Mouse (Mus musculus) limb, embryonic 15.5 days (tissue): ENCODE data around the gene Cbfa2t3. TPM values are rescaled to one million over a fixed set of nuclear protein-coding genes. Genes with fewer than 3 reads are reported as not detected.

ENCODE experiments used
- ATAC-seq: fragments of 200-750 bp; cut with Nextera tagmentation; 2 replicates; pipeline ENCODE4 v1.8.0; 2017; ENCODE audit warnings: low read depth, moderate TSS enrichment; ENCODE audit not compliant: insufficient number of reproducible peaks, low FRiP score, low TSS enrichment
- H3K27ac ChIP-seq: fragments of 300-500 bp; sonication (generic); 2 replicates; pipeline ENCODE4 v1.5.1; 2015; ENCODE audit warnings: moderate library complexity, mild to moderate bottlenecking, inconsistent platforms
- H3K27me3 ChIP-seq: fragments of 300-500 bp; sonication (generic); 2 replicates; pipeline ENCODE4 v1.6.1; 2015; ENCODE audit warnings: inconsistent platforms
- H3K36me3 ChIP-seq: fragments of 300-500 bp; sonication (generic); 2 replicates; pipeline ENCODE4 v1.6.1; 2015; ENCODE audit warnings: inconsistent platforms
- H3K4me1 ChIP-seq: fragments of 300-500 bp; sonication (generic); 2 replicates; pipeline ENCODE4 v1.6.1; 2015; ENCODE audit warnings: inconsistent platforms
- H3K4me2 ChIP-seq: fragments of 300-500 bp; sonication (generic); 2 replicates; pipeline ENCODE4 v1.6.1; 2015; ENCODE audit warnings: mild to moderate bottlenecking, inconsistent platforms
- H3K4me3 ChIP-seq: fragments of 300-500 bp; sonication (generic); 2 replicates; pipeline ENCODE4 v1.5.1; 2015; ENCODE audit warnings: mild to moderate bottlenecking, inconsistent platforms
- H3K9ac ChIP-seq: fragments of 300-500 bp; sonication (generic); 2 replicates; pipeline ENCODE4 v1.6.1; 2015; ENCODE audit warnings: inconsistent platforms
- H3K9me3 ChIP-seq: fragments of 300-500 bp; sonication (generic); 2 replicates; pipeline ENCODE4 v1.6.1; 2016; ENCODE audit warnings: inconsistent platforms
- WGBS: fragments of 180-500 bp; shearing (Covaris S2); methylation state at CpG from one replicate; pipeline ENCODE4 v1.1.7; 2015; 5-methylcytosine and 5-hydroxymethylcytosine counted together
- polyA plus RNA-seq: library from polyadenylated mRNA; unstranded; fragments of >200 nt; fragmentation: Nextera tagmentation; extraction: Ambion mirVana; gene quantifications from 2 replicates; pipeline ENCODE4 v1.2.1, GENCODE M21; 2015

Cbfa2t3 gene
- polyA plus RNA-seq, 1 experiment from 2014 or later, result 4.6 TPM

- Histone ChIP-seq H3K27me3 (no peaks in the 10 kb centered on the region), H3K9ac (no peak overlapping the region), H3K4me2 (peak overlapping the region; percentile 96; the same call in 1 of the 2 replicates), H3K27ac (no peak overlapping the region), H3K36me3 (peaks cover 19% of the 10 kb centered on the region), H3K9me3 (no peaks in the 10 kb centered on the region), H3K4me1 (peaks cover 20% of the 10 kb centered on the region), H3K4me3 (peak overlapping the region; percentile 72)
- ATAC-seq, result no peak
- 58% methylated on average over 4 of the region's 4 CpGs for WGBS
Observed at GRCm38 (mm10) chr8:122610209-122610608, 88.7 kb downstream of the Cbfa2t3 start.

DNA sequence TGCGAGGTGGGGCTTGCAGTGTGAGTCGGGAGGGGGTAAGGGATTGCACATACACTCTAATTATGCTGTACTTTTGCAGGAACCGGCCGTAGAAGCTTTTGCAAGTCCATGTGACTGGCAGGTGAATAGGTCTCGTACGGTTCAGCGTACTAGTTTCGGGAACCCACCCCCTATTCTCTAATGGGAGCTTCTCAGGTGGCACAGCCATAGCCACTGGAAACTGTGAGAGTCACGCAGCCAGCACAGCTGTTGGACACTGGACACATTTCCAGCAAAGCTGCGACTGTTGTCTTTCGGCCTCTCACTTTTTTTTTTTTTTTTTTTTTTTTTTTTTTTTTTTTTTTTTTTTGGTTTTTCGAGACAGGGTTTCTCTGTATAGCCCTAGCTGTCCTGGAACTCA, 92.1 kb downstream of the Cbfa2t3 start:
- H3K4me2 ChIP-seq, result no peak overlapping the region
- H3K27me3 ChIP-seq, result no peaks in the 10 kb centered on the region
- no peak overlapping the region for H3K9ac ChIP-seq
- WGBS, result 75% methylated on average over 11 of the region's 12 CpGs
- no peak overlapping the region for H3K4me3 ChIP-seq
- ATAC-seq, result no peak
- H3K4me1 ChIP-seq, result peaks cover 7% of the 10 kb centered on the region
- H3K36me3 ChIP-seq, result no peaks in the 10 kb centered on the region
- H3K9me3 ChIP-seq, result no peaks in the 10 kb centered on the region
- no peak overlapping the region for H3K27ac ChIP-seq

DNA sequence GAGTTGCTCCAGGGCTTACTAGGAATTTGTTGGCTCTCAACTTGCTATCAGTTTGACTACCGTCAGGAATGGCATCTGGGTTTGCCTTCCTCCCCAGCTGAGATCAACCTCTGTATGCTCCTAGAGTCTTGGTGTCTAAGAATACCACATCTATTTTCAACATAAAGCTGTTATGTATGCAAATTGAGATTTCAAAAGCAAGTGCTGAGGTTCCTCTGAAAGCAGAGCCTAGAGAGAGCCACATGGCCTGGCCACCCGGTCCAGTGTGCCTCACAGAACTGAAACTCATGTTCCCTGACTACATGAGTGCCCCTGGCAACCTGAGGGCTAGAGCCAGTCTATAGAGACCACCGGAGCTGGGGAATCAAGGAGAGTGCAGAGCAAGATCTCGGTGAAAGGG, 93.5 kb downstream of the Cbfa2t3 start:
- Histone ChIP-seq H3K27me3 (no peaks in the 10 kb centered on the region), H3K4me1 (peaks cover 1% of the 10 kb centered on the region; the same call in 1 of the 2 replicates), H3K36me3 (0 out of 2 replicates have a peak, but pooled peaks cover 4% of the 10 kb centered on the region), H3K9me3 (no peaks in the 10 kb centered on the region), H3K4me2 (no peak overlapping the region), H3K4me3 (no peak overlapping the region), H3K27ac (no peak overlapping the region), H3K9ac (no peak overlapping the region)
- ATAC-seq, result no peak
- WGBS, result 70% methylated on average over 4 of the region's 4 CpGs

DNA sequence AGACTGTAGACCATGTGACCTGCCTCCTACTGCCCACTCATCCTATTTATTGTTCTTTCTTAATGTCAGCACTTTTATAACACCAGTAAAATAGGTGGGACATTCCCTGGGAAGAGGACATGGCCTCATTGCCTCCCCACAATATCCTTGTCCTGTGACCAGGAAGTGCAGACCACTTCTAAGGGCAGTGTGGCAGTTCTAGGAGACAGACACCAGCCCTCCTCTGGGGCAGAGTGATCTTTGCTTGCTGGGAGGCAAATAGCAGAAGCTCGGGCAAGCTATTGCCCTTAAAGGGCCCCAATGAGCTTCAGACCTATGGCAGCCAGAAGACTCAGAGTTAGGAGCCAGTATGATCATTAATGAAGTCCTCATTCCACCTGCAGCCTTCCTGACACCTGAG, 94.3 kb downstream of the Cbfa2t3 start:
- Histone ChIP-seq H3K9ac (no peak overlapping the region), H3K9me3 (no peaks in the 10 kb centered on the region), H3K27ac (no peak overlapping the region), H3K4me2 (no peak overlapping the region), H3K4me1 (no peaks in the 10 kb centered on the region), H3K36me3 (0 out of 2 replicates have a peak, but pooled peaks cover 4% of the 10 kb centered on the region), H3K27me3 (no peaks in the 10 kb centered on the region), H3K4me3 (no peak overlapping the region)
- WGBS, result 40% methylated on average over 1 of the region's 1 CpGs
- ATAC-seq, result no peak

GRCm38 (mm10) chr8:122600666-122601065, 98.2 kb downstream of the Cbfa2t3 start:
- H3K4me2 ChIP-seq, result no peak overlapping the region
- H3K27me3 ChIP-seq, result no peaks in the 10 kb centered on the region
- H3K4me1 ChIP-seq, result no peaks in the 10 kb centered on the region
- H3K27ac ChIP-seq, result no peak overlapping the region
- ATAC-seq, result no peak
- 89% methylated on average over 9 of the region's 9 CpGs for WGBS
- no peak overlapping the region for H3K4me3 ChIP-seq
- H3K9me3 ChIP-seq, result no peaks in the 10 kb centered on the region
- H3K36me3 ChIP-seq, result peaks cover 13% of the 10 kb centered on the region
- H3K9ac ChIP-seq, result no peak overlapping the region

DNA sequence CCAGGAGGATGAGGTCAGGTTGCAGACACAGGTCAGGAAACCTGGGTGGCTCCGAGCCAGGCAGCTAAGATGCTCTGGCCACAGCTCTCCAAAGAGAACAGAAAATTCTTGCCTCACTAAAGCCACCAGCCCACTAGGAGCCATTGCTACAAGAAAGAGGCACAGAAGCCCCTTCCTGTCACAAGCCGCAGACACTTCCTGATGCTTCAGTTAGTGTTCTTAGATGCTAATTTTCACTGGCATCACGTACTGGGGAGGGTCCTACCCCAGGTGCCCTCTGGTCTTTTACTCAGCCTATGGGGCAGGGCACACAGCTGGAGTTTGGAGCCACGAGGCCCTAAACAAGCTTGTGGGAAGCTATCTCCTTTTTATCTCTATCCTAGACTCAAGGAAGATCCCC, 102.9 kb downstream of the Cbfa2t3 start:
- Histone ChIP-seq H3K4me2 (no peak overlapping the region), H3K27ac (no peak overlapping the region), H3K4me1 (0 out of 2 replicates have a peak, but pooled peaks cover 6% of the 10 kb centered on the region), H3K4me3 (no peak overlapping the region), H3K9me3 (no peaks in the 10 kb centered on the region), H3K9ac (no peak overlapping the region), H3K27me3 (no peaks in the 10 kb centered on the region), H3K36me3 (peaks cover 9% of the 10 kb centered on the region)
- ATAC-seq, result no peak
- WGBS, result 49% methylated on average over 4 of the region's 4 CpGs

DNA sequence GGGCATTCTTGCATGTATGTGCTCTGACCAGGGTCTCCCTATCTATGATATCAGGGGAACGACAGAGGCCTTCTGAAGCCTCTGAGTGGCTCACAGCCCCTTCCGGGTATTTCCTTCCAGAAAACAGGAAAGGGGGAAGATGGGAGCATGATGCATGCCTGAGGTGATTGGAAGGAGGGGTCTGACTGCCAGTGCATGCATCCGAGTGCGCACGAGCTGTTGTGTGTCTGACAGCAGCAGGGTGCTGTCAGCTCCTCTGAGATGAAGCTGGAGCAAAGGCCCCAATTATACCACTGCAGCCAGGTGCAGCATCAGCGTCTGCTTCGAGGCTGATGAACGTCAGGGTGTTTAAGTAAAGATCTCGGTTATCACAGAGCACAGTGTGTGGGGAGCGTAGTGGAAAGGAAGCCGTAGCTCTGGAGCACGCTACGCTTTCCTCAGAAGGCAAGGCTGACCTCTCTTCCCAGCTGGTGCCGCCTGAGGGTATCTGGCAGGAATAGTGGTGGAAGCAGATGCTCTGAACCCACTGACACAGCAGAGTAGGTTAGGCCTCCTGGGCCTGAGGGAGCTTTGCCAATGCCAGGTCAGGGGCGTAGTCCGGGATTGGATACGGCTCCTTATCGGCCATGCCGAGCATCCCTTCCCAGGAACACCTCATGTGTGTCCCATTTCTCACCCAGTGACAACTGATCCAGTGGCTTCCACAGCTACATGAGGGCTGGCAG, 105.0 kb downstream of the Cbfa2t3 start:
- Histone ChIP-seq H3K9me3 (no peaks in the 10 kb centered on the region), H3K27ac (no peak overlapping the region), H3K9ac (no peak overlapping the region), H3K27me3 (no peaks in the 10 kb centered on the region), H3K36me3 (peaks cover 9% of the 10 kb centered on the region), H3K4me3 (no peak overlapping the region), H3K4me2 (no peak overlapping the region), H3K4me1 (0 out of 2 replicates have a peak, but pooled peaks cover 6% of the 10 kb centered on the region)
- no peak for ATAC-seq
- 76% methylated on average over 19 of the region's 19 CpGs for WGBS

DNA sequence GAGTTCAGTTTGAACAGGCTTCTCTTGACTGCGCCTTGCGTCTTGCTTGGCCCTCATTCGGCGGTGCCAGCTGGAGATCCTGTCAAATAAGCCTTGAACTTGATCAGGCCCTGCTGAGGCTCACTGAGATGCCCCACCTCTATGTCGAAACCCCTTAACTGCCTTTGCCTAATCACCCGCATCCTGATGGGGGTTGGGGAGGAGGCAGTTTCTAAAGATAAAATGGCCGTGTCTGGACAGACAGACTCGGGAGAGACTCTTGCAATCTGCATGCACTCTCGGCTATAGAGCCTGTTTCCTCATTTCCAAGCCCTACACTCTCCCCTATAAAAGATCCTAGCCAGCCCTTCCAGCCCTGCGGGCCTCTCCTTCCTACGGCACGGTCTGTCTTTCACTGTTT, 105.7 kb downstream of the Cbfa2t3 start:
- no peak for ATAC-seq
- H3K27me3 ChIP-seq, result no peaks in the 10 kb centered on the region
- no peaks in the 10 kb centered on the region for H3K9me3 ChIP-seq
- H3K4me1 ChIP-seq, result 0 out of 2 replicates have a peak, but pooled peaks cover 6% of the 10 kb centered on the region
- 48% methylated on average over 12 of the region's 12 CpGs for WGBS
- no peak overlapping the region for H3K27ac ChIP-seq
- H3K4me2 ChIP-seq, result no peak overlapping the region
- peaks cover 2% of the 10 kb centered on the region; the same call in 1 of the 2 replicates for H3K36me3 ChIP-seq
- no peak overlapping the region for H3K9ac ChIP-seq
- H3K4me3 ChIP-seq, result no peak overlapping the region

GRCm38 (mm10) chr8:122586749-122587148, 112.2 kb downstream of the Cbfa2t3 start:
- no peaks in the 10 kb centered on the region for H3K27me3 ChIP-seq
- no peak overlapping the region for H3K27ac ChIP-seq
- no peak overlapping the region for H3K4me3 ChIP-seq
- H3K36me3 ChIP-seq, result no peaks in the 10 kb centered on the region
- WGBS, result 75% methylated on average over 10 of the region's 10 CpGs
- H3K9me3 ChIP-seq, result no peaks in the 10 kb centered on the region
- H3K4me1 ChIP-seq, result peaks cover 5% of the 10 kb centered on the region; the same call in 1 of the 2 replicates
- ATAC-seq, result no peak
- no peak overlapping the region for H3K4me2 ChIP-seq
- H3K9ac ChIP-seq, result no peak overlapping the region

GRCm38 (mm10) chr8:122586171-122586570, 112.7 kb downstream of the Cbfa2t3 start:
- 37% methylated on average over 7 of the region's 7 CpGs for WGBS

GRCm38 (mm10) chr8:122585411-122585891, 113.5 kb downstream of the Cbfa2t3 start:
- no peak overlapping the region for H3K4me2 ChIP-seq
- H3K4me1 ChIP-seq, result peaks cover 13% of the 10 kb centered on the region; the same call in 1 of the 2 replicates
- 59% methylated on average over 14 of the region's 14 CpGs for WGBS
- no peak overlapping the region for H3K4me3 ChIP-seq
- no peak for ATAC-seq
- H3K36me3 ChIP-seq, result no peaks in the 10 kb centered on the region
- no peak overlapping the region for H3K9ac ChIP-seq
- H3K27ac ChIP-seq, result 0 out of 2 replicates have a peak overlapping the region, but pooled peaks have one; percentile 4
- H3K9me3 ChIP-seq, result no peaks in the 10 kb centered on the region
- no peaks in the 10 kb centered on the region for H3K27me3 ChIP-seq

More at GRCm38 (mm10) chr8:122586171-122586570, 112.7 kb downstream of the Cbfa2t3 start:
- no peak overlapping the region for H3K9ac ChIP-seq
- no peaks in the 10 kb centered on the region for H3K9me3 ChIP-seq
- no peaks in the 10 kb centered on the region for H3K27me3 ChIP-seq
- H3K27ac ChIP-seq, result peak overlapping the region; percentile 4; the same call in 1 of the 2 replicates
- H3K4me1 ChIP-seq, result peaks cover 5% of the 10 kb centered on the region; the same call in 1 of the 2 replicates
- no peak overlapping the region for H3K4me2 ChIP-seq
- no peak for ATAC-seq
- no peak overlapping the region for H3K4me3 ChIP-seq
- no peaks in the 10 kb centered on the region for H3K36me3 ChIP-seq

DNA sequence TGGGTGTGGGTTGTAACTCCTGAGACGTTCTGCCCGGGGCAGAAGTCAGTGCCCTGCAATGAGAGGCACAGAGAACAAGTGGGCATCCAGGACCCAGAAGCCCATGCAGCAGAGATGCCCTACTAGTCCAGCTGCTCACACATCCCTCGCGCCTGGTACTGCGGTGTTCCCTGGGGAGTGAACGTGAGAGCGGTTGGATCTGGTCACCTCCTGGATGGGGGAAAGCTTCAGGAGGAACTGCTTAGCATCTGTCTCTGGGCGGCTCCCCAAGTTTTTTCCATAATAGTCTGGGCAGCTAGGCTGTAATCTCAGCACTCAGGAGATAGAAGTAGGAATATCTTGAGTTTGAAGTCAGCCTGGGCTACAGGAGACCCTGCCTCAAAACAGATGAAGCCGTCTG, 113.9 kb downstream of the Cbfa2t3 start:
- Histone ChIP-seq H3K27ac (no peak overlapping the region), H3K4me1 (peaks cover 17% of the 10 kb centered on the region), H3K9ac (no peak overlapping the region), H3K4me2 (no peak overlapping the region), H3K27me3 (no peaks in the 10 kb centered on the region), H3K9me3 (no peaks in the 10 kb centered on the region), H3K36me3 (no peaks in the 10 kb centered on the region), H3K4me3 (no peak overlapping the region)
- ATAC-seq, result no peak
- 72% methylated on average over 9 of the region's 9 CpGs for WGBS
